31 mouse cellular contexts compared by ENCODE assay signal in the genomic region with DNA sequence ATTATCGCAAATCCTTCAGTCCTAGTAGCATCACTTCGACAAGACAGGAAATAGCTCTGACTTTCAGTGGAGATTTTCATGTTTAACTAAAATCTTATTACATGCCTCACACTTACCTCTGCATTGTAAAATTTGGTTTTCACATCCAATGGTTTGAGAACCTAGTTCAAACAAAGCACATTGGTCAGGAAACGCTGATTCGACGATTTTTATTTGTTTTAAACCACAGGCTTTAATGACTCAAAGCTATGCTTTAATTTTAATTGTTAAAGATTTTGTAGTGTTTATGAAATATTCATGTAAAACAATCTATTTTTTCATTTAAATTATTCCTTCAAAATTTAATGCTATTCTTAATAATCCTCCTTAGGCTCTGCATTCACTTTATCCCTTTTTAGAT. TPM values are rescaled to one million over a fixed set of nuclear protein-coding genes. Genes with fewer than 3 reads are reported as not detected.
"Had no signal": no experiment of that assay in that cellular context is flagged by ENCODE, and none has a peak within 500 bp of the region (broad histone marks: within the 10 kb centered on the region; RNA-seq: fewer than 3 reads in every experiment).

No protein-coding gene starts in this region.

- H3K4me1 ChIP-seq: heart, embryonic 12.5 days; heart, embryonic 13.5 days; heart, embryonic 15.5 days; hindbrain, embryonic 10.5 days; hindbrain, embryonic 12.5 days; hindbrain, embryonic 13.5 days; hindbrain, embryonic 15.5 days; intestine, embryonic 15.5 days; kidney, embryonic 15.5 days had no signal

- H3K27ac ChIP-seq: heart, embryonic 13.5 days; heart, embryonic 15.5 days; hindbrain, embryonic 10.5 days; hindbrain, embryonic 12.5 days; hindbrain, embryonic 13.5 days; hindbrain, embryonic 14.5 days; hindbrain, embryonic 15.5 days; hindbrain, postnatal 0 days; intestine, embryonic 15.5 days; kidney, embryonic 15.5 days; kidney, postnatal 0 days; layer of hippocampus, adult 2 months; left cerebral cortex, adult 2 months had no signal

- H3K4me3 ChIP-seq: heart, embryonic 12.5 days; heart, embryonic 13.5 days; heart, embryonic 15.5 days; hindbrain, embryonic 10.5 days; hindbrain, embryonic 12.5 days; hindbrain, embryonic 13.5 days; hindbrain, embryonic 15.5 days; intestine, embryonic 15.5 days; kidney, embryonic 15.5 days; layer of hippocampus, adult 2 months; left cerebral cortex, adult 2 months had no signal

- H3K9ac ChIP-seq: heart, embryonic 12.5 days; heart, embryonic 13.5 days; heart, embryonic 15.5 days; hindbrain, embryonic 12.5 days; hindbrain, embryonic 13.5 days; hindbrain, embryonic 14.5 days; hindbrain, embryonic 15.5 days; intestine, embryonic 15.5 days; kidney, embryonic 15.5 days had no signal

- H3K27me3 ChIP-seq: heart, embryonic 12.5 days; heart, embryonic 13.5 days; heart, embryonic 15.5 days; hindbrain, embryonic 12.5 days; hindbrain, embryonic 13.5 days; hindbrain, embryonic 15.5 days; intestine, embryonic 15.5 days; kidney, embryonic 15.5 days had no signal

- H3K9me3 ChIP-seq: heart, embryonic 12.5 days; heart, embryonic 13.5 days; heart, embryonic 15.5 days; hindbrain, embryonic 10.5 days; hindbrain, embryonic 12.5 days; hindbrain, embryonic 13.5 days; hindbrain, embryonic 15.5 days; intestine, embryonic 15.5 days; kidney, embryonic 15.5 days had no signal

- DNase-seq: heart, postnatal 10 days; heart, postnatal 14 days; heart, postnatal 36 days; heart, postnatal 4 days; kidney, adult 11 months; kidney, adult 2 months; kidney, adult 8-10 months; kidney, adult 9 months; kidney, postnatal 10 days; kidney, postnatal 14 days; kidney, postnatal 25 days; kidney, postnatal 36 days; kidney, postnatal 4 days; layer of hippocampus, adult 9-11 months; layer of hippocampus, postnatal 36 days had no signal

- H3K4me2 ChIP-seq: heart, embryonic 11.5 days; heart, embryonic 12.5 days; heart, embryonic 13.5 days; heart, embryonic 15.5 days; hindbrain, embryonic 12.5 days; hindbrain, embryonic 13.5 days; hindbrain, embryonic 14.5 days; hindbrain, embryonic 15.5 days; intestine, embryonic 15.5 days; kidney, embryonic 15.5 days had no signal

RNA-seq across cellular contexts. Expression of gene Sgtb, which starts 44.6 kb away (rescaled TPM):
- total RNA-seq: hematopoietic stem cell, adult 5-6 weeks had no signal
